Mouse (Mus musculus) ES-Bruce4 (cell line): ENCODE data around the gene H1foo. TPM values are rescaled to one million over a fixed set of nuclear protein-coding genes. Genes with fewer than 3 reads are reported as not detected.

Experiments
- H3K27ac ChIP-seq: 2 replicates; pipeline ENCODE4 v1.5.1; 2012; ENCODE audit warnings: low read length, inconsistent platforms; ENCODE audit not compliant: insufficient read depth
- H3K27me3 ChIP-seq: 2 replicates; pipeline ENCODE4 v1.6.1; 2012; ENCODE audit warnings: mild to moderate bottlenecking, low read length, inconsistent platforms; ENCODE audit not compliant: control insufficient read depth, poor library complexity, insufficient read depth, severe bottlenecking
- H3K36me3 ChIP-seq: 2 replicates; pipeline ENCODE4 v1.6.1; 2012; ENCODE audit warnings: inconsistent platforms, mild to moderate bottlenecking, low read length, moderate library complexity; ENCODE audit not compliant: control insufficient read depth, poor library complexity, insufficient read depth, severe bottlenecking
- H3K4me1 ChIP-seq: one replicate; pipeline ENCODE4 v1.8.1; 2011; ENCODE audit warnings: low read length; ENCODE audit not compliant: control insufficient read depth, insufficient read depth
- H3K4me3 ChIP-seq: 2 replicates; pipeline ENCODE4 v1.5.1; 2011; ENCODE audit warnings: low read depth, mild to moderate bottlenecking, low read length
- H3K9ac ChIP-seq: 2 replicates; pipeline ENCODE4 v1.6.1; 2012; ENCODE audit warnings: low read depth, mild to moderate bottlenecking, inconsistent platforms; ENCODE audit not compliant: poor library complexity, severe bottlenecking
- H3K9me3 ChIP-seq: replicated peaks from 2 replicates; pipeline ENCODE4 v1.6.1; 2012; ENCODE audit warnings: mild to moderate bottlenecking, low read length, inconsistent platforms; ENCODE audit not compliant: control insufficient read depth, poor library complexity, insufficient read depth, severe bottlenecking
- CTCF ChIP-seq: IDR thresholded peaks from one replicate; pipeline ENCODE4 v1.8.1; 2011; ENCODE audit warnings: low read depth, low read length
- EP300 ChIP-seq: IDR thresholded peaks from 2 replicates; pipeline ENCODE4 v1.6.1; 2011; ENCODE audit warnings: low read depth, low read length; ENCODE audit not compliant: insufficient read depth
- POLR2A ChIP-seq: IDR thresholded peaks from one replicate; pipeline ENCODE4 v1.8.1; 2011; ENCODE audit warnings: low read length; ENCODE audit not compliant: insufficient read depth
- polyA plus RNA-seq: library from polyadenylated mRNA; stranded (reverse); fragments of >200 nt; gene quantifications from 2 replicates; pipeline ENCODE4 v1.2.4, GENCODE M21; 2011; ENCODE audit warnings: low read depth; ENCODE audit not compliant: missing spikeins, insufficient read depth, insufficient read length

Gene H1foo
- polyA plus RNA-seq, 1 experiment: not detected

GRCm38 (mm10) chr6:115943498-115944427 is 975 bp upstream of the H1foo start:
- Histone ChIP-seq H3K9me3 (no peaks in the 10 kb centered on the region), H3K4me1 (no peaks in the 10 kb centered on the region), H3K36me3 (no peaks in the 10 kb centered on the region), H3K4me3 (no peak overlapping the region), H3K27ac (no peak overlapping the region), H3K27me3 (no peaks in the 10 kb centered on the region), H3K9ac (no peak overlapping the region)
- TF ChIP-seq EP300 (no peak), POLR2A (no peak), CTCF (no peak)

GRCm38 (mm10) chr6:115945633-115946032 is 895 bp downstream of the H1foo start:
- Histone ChIP-seq H3K27ac (no peak overlapping the region), H3K4me1 (no peaks in the 10 kb centered on the region), H3K9me3 (no peaks in the 10 kb centered on the region), H3K36me3 (no peaks in the 10 kb centered on the region), H3K9ac (no peak overlapping the region), H3K4me3 (no peak overlapping the region), H3K27me3 (no peaks in the 10 kb centered on the region)
- TF ChIP-seq CTCF (no peak), EP300 (no peak), POLR2A (no peak)

- Histone ChIP-seq H3K36me3 (no peaks in the 10 kb centered on the region), H3K9ac (no peak overlapping the region), H3K27me3 (no peaks in the 10 kb centered on the region), H3K9me3 (no peaks in the 10 kb centered on the region), H3K4me1 (no peaks in the 10 kb centered on the region), H3K4me3 (no peak overlapping the region), H3K27ac (no peak overlapping the region)
- no peak for TF ChIP-seq EP300
- TF ChIP-seq POLR2A: no peak
Measured at GRCm38 (mm10) chr6:115946389-115946788, 1.7 kb downstream of the H1foo start.

- TF ChIP-seq CTCF (no peak), EP300 (no peak), POLR2A (no peak)
- H3K9ac ChIP-seq: no peak overlapping the region
Measured at GRCm38 (mm10) chr6:115954506-115955074, 9.9 kb downstream of the H1foo start.

GRCm38 (mm10) chr6:115955169-115955568 is 10.4 kb downstream of the H1foo start:
- Histone ChIP-seq H3K36me3 (no peaks in the 10 kb centered on the region), H3K27ac (no peak overlapping the region), H3K27me3 (no peaks in the 10 kb centered on the region), H3K9me3 (no peaks in the 10 kb centered on the region), H3K9ac (no peak overlapping the region), H3K4me1 (no peaks in the 10 kb centered on the region), H3K4me3 (no peak overlapping the region)
- TF ChIP-seq EP300: no peak
- no peak for TF ChIP-seq POLR2A
- no peak for TF ChIP-seq CTCF

More at GRCm38 (mm10) chr6:115954506-115955074, 9.9 kb downstream of the H1foo start:
- no peak overlapping the region for H3K27ac ChIP-seq
- H3K27me3 ChIP-seq: no peaks in the 10 kb centered on the region
- no peak overlapping the region for H3K4me3 ChIP-seq
- H3K36me3 ChIP-seq: no peaks in the 10 kb centered on the region
- no peaks in the 10 kb centered on the region for H3K4me1 ChIP-seq
- no peaks in the 10 kb centered on the region for H3K9me3 ChIP-seq

GRCm38 (mm10) chr6:115955664-115956063 is 10.9 kb downstream of the H1foo start:
- Histone ChIP-seq H3K9ac (no peak overlapping the region), H3K4me1 (no peaks in the 10 kb centered on the region), H3K27me3 (no peaks in the 10 kb centered on the region), H3K27ac (no peak overlapping the region), H3K4me3 (no peak overlapping the region), H3K9me3 (no peaks in the 10 kb centered on the region), H3K36me3 (no peaks in the 10 kb centered on the region)
- TF ChIP-seq EP300 (no peak), POLR2A (no peak), CTCF (no peak)
